Mouse (Mus musculus) midbrain, postnatal 0 days (tissue): ENCODE data around the gene Cops7b. TPM values are rescaled to one million over a fixed set of nuclear protein-coding genes. Genes with fewer than 3 reads are reported as not detected.

ENCODE experiments used
- ATAC-seq: fragments of 200-750 bp; cut with Nextera tagmentation; 2 replicates; pipeline ENCODE4 v1.8.0; 2017; ENCODE audit warnings: moderate number of reproducible peaks, mild to moderate bottlenecking, moderate TSS enrichment, moderate library complexity; ENCODE audit not compliant: low FRiP score
- DNase-seq: peaks from one replicate; pipeline ENCODE4 v3.0.0-alpha.2; 2015; ENCODE audit warnings: low spot score
- H3K27ac ChIP-seq: fragments of 300-500 bp; sonication (generic); 2 replicates; pipeline ENCODE4 v1.5.1; 2014; ENCODE audit warnings: low read depth, mild to moderate bottlenecking, low read length, mixed read lengths
- H3K27me3 ChIP-seq: fragments of 300-500 bp; sonication (generic); 2 replicates; pipeline ENCODE4 v1.6.1; 2014; ENCODE audit warnings: low read length, control low read depth, mixed read lengths; ENCODE audit not compliant: insufficient read depth
- H3K36me3 ChIP-seq: fragments of 300-500 bp; sonication (generic); 2 replicates; pipeline ENCODE4 v1.6.1; 2014; ENCODE audit warnings: low read length, control low read depth, mixed read lengths; ENCODE audit not compliant: insufficient read depth
- H3K4me1 ChIP-seq: fragments of 300-500 bp; sonication (generic); 2 replicates; pipeline ENCODE4 v1.6.1; 2014; ENCODE audit warnings: mild to moderate bottlenecking, control low read depth, antibody characterized with exemption, low read length, mixed read lengths; ENCODE audit not compliant: insufficient read depth
- H3K4me2 ChIP-seq: fragments of 300-500 bp; sonication (generic); 2 replicates; pipeline ENCODE4 v1.6.1; 2014; ENCODE audit warnings: low read depth, mild to moderate bottlenecking, low read length, mixed read lengths; ENCODE audit not compliant: poor library complexity, severe bottlenecking
- H3K4me3 ChIP-seq: fragments of 300-500 bp; sonication (generic); 2 replicates; pipeline ENCODE4 v1.5.1; 2014; ENCODE audit warnings: low read depth, mild to moderate bottlenecking, low read length, moderate library complexity
- H3K9ac ChIP-seq: fragments of 300-500 bp; sonication (generic); replicated peaks from 2 replicates; pipeline ENCODE4 v1.6.1; 2014; ENCODE audit warnings: mild to moderate bottlenecking, low read length, moderate library complexity, mixed read lengths; ENCODE audit not compliant: poor library complexity, severe bottlenecking
- H3K9me3 ChIP-seq: fragments of 300-500 bp; sonication (generic); 2 replicates; pipeline ENCODE4 v1.6.1; 2016; ENCODE audit warnings: low read length, control low read depth
- CTCF ChIP-seq: IDR thresholded peaks from 2 replicates; pipeline ENCODE4 v1.5.1; 2016; ENCODE audit warnings: antibody characterized with exemption, mild to moderate bottlenecking
- WGBS: fragments of 180-500 bp; shearing (Covaris S2); extraction: QIAGEN DNeasy Blood & Tissue Kit; methylation state at CpG from one replicate; pipeline ENCODE4 v1.1.7; 2014; 5-methylcytosine and 5-hydroxymethylcytosine counted together
- polyA plus RNA-seq: library from polyadenylated mRNA; unstranded; fragments of >200 nt; fragmentation: Nextera tagmentation; extraction: Ambion mirVana; gene quantifications from 2 replicates; pipeline ENCODE4 v1.2.1, GENCODE M21; 2015
- total RNA-seq: library from RNA; depleted of rRNA; stranded (reverse); fragments of >200 nt; gene quantifications from 2 replicates; pipeline ENCODE4 v1.2.3, GENCODE M21; 2014

Gene Cops7b
- total and polyA plus RNA-seq, 2 experiments from 2014 or later = 39.0 to 53.4 TPM

GRCm38 (mm10) chr1:86623001-86624000 lies 40.6 kb downstream of the Cops7b start:
- Histone ChIP-seq H3K9ac (no peak overlapping the region), H3K4me1 (no peaks in the 10 kb centered on the region), H3K27ac (no peak overlapping the region), H3K4me3 (no peak overlapping the region), H3K4me2 (no peak overlapping the region), H3K9me3 (no peaks in the 10 kb centered on the region), H3K27me3 (no peaks in the 10 kb centered on the region), H3K36me3 (no peaks in the 10 kb centered on the region)
- no peak for ATAC-seq
- no peak for TF ChIP-seq CTCF
- WGBS = 75% methylated on average over 16 of the region's 16 CpGs
- DNase-seq = no peak

- DNase-seq = no peak
Observed at GRCm38 (mm10) chr1:86628270-86628669, 45.6 kb downstream of the Cops7b start.

GRCm38 (mm10) chr1:86629936-86630335 lies 47.2 kb downstream of the Cops7b start:
- H3K4me2 ChIP-seq = no peak overlapping the region
- H3K27ac ChIP-seq = no peak overlapping the region
- no peaks in the 10 kb centered on the region for H3K36me3 ChIP-seq
- ATAC-seq (no peak), DNase-seq (no peak)
- TF ChIP-seq CTCF = no peak
- WGBS = 46% methylated on average over 4 of the region's 4 CpGs
- no peaks in the 10 kb centered on the region for H3K27me3 ChIP-seq
- H3K4me3 ChIP-seq = no peak overlapping the region
- no peak overlapping the region for H3K9ac ChIP-seq
- no peaks in the 10 kb centered on the region for H3K4me1 ChIP-seq
- no peaks in the 10 kb centered on the region for H3K9me3 ChIP-seq

More at GRCm38 (mm10) chr1:86628270-86628669, 45.6 kb downstream of the Cops7b start:
- no peak overlapping the region for H3K27ac ChIP-seq
- no peak for TF ChIP-seq CTCF
- no peak overlapping the region for H3K9ac ChIP-seq
- H3K9me3 ChIP-seq = no peaks in the 10 kb centered on the region
- H3K4me3 ChIP-seq = no peak overlapping the region
- H3K4me2 ChIP-seq = no peak overlapping the region
- 85% methylated on average over 3 of the region's 3 CpGs for WGBS
- H3K27me3 ChIP-seq = no peaks in the 10 kb centered on the region
- ATAC-seq = no peak
- H3K36me3 ChIP-seq = no peaks in the 10 kb centered on the region
- H3K4me1 ChIP-seq = no peaks in the 10 kb centered on the region

GRCm38 (mm10) chr1:86630527-86630926 lies 47.8 kb downstream of the Cops7b start:
- DNase-seq (no peak), ATAC-seq (no peak)
- no peak for TF ChIP-seq CTCF
- H3K27me3 ChIP-seq = no peaks in the 10 kb centered on the region
- no peak overlapping the region for H3K9ac ChIP-seq
- 83% methylated on average over 4 of the region's 4 CpGs for WGBS
- no peaks in the 10 kb centered on the region for H3K9me3 ChIP-seq
- H3K36me3 ChIP-seq = no peaks in the 10 kb centered on the region
- no peak overlapping the region for H3K27ac ChIP-seq
- no peak overlapping the region for H3K4me3 ChIP-seq
- H3K4me1 ChIP-seq = no peaks in the 10 kb centered on the region
- H3K4me2 ChIP-seq = no peak overlapping the region

- no peak for DNase-seq
- no peak for TF ChIP-seq CTCF
- Histone ChIP-seq H3K27ac (no peak overlapping the region), H3K4me2 (no peak overlapping the region), H3K4me3 (no peak overlapping the region), H3K9me3 (no peaks in the 10 kb centered on the region), H3K36me3 (no peaks in the 10 kb centered on the region), H3K4me1 (no peaks in the 10 kb centered on the region), H3K9ac (no peak overlapping the region), H3K27me3 (no peaks in the 10 kb centered on the region)
- no peak for ATAC-seq
- 75% methylated on average over 6 of the region's 6 CpGs for WGBS
Observed at GRCm38 (mm10) chr1:86632732-86633380, 50.2 kb downstream of the Cops7b start.

GRCm38 (mm10) chr1:86633434-86633833 lies 50.7 kb downstream of the Cops7b start:
- 49% methylated on average over 3 of the region's 3 CpGs for WGBS
- TF ChIP-seq CTCF = no peak
- no peak overlapping the region for H3K9ac ChIP-seq
- ATAC-seq (no peak), DNase-seq (no peak)
- no peaks in the 10 kb centered on the region for H3K27me3 ChIP-seq
- H3K9me3 ChIP-seq = no peaks in the 10 kb centered on the region
- H3K4me2 ChIP-seq = no peak overlapping the region
- no peaks in the 10 kb centered on the region for H3K36me3 ChIP-seq
- no peak overlapping the region for H3K27ac ChIP-seq
- H3K4me1 ChIP-seq = no peaks in the 10 kb centered on the region
- H3K4me3 ChIP-seq = no peak overlapping the region
